Mouse (Mus musculus) heart, embryonic 15.5 days (tissue): ENCODE results near the gene Nr2e3. TPM values are rescaled to one million over a fixed set of nuclear protein-coding genes. Genes with fewer than 3 reads are reported as not detected.
"Not testable (repeated sequence)": the region's sequence is repeated elsewhere in the genome, so short reads cannot be mapped to it uniquely, and the experiment has no call there.

Experiments
- ATAC-seq: fragments of 200-750 bp; cut with Nextera tagmentation; replicated peaks from 2 replicates; pipeline ENCODE4 v1.8.0; 2017; ENCODE audit warnings: low read depth, moderate TSS enrichment; ENCODE audit not compliant: insufficient number of reproducible peaks, insufficient read depth, low FRiP score
- H3K27ac ChIP-seq: fragments of 300-500 bp; sonication (generic); 2 replicates; pipeline ENCODE4 v1.5.1; 2015; ENCODE audit warnings: mild to moderate bottlenecking, inconsistent platforms
- H3K27me3 ChIP-seq: fragments of 300-500 bp; sonication (generic); 2 replicates; pipeline ENCODE4 v1.6.1; 2015; ENCODE audit warnings: inconsistent platforms
- H3K36me3 ChIP-seq: fragments of 300-500 bp; sonication (generic); 2 replicates; pipeline ENCODE4 v1.6.1; 2015; ENCODE audit warnings: mild to moderate bottlenecking, inconsistent platforms
- H3K4me1 ChIP-seq: fragments of 300-500 bp; sonication (generic); replicated peaks from 2 replicates; pipeline ENCODE4 v1.6.1; 2015; ENCODE audit warnings: inconsistent platforms
- H3K4me2 ChIP-seq: fragments of 300-500 bp; sonication (generic); 2 replicates; pipeline ENCODE4 v1.6.1; 2015; ENCODE audit warnings: inconsistent platforms, mild to moderate bottlenecking, moderate library complexity
- H3K4me3 ChIP-seq: fragments of 300-500 bp; sonication (generic); 2 replicates; pipeline ENCODE4 v1.5.1; 2015; ENCODE audit warnings: mild to moderate bottlenecking, inconsistent platforms
- H3K9ac ChIP-seq: fragments of 300-500 bp; sonication (generic); 2 replicates; pipeline ENCODE4 v1.6.1; 2015; ENCODE audit warnings: mild to moderate bottlenecking, inconsistent platforms
- H3K9me3 ChIP-seq: fragments of 300-500 bp; sonication (generic); replicated peaks from 2 replicates; pipeline ENCODE4 v1.6.1; 2016; ENCODE audit warnings: inconsistent platforms
- WGBS: fragments of 180-500 bp; shearing (Covaris S2); methylation state at CpG from one replicate; pipeline ENCODE4 v1.1.7; 2015; ENCODE audit warnings: mixed read lengths; 5-methylcytosine and 5-hydroxymethylcytosine counted together
- polyA plus RNA-seq: library from polyadenylated mRNA; unstranded; fragments of >200 nt; fragmentation: Nextera tagmentation; extraction: Ambion mirVana; gene quantifications from 2 replicates; pipeline ENCODE4 v1.2.1, GENCODE M21; 2015

Nr2e3 gene
- polyA plus RNA-seq, 1 experiment from 2014 or later = not detected

DNA sequence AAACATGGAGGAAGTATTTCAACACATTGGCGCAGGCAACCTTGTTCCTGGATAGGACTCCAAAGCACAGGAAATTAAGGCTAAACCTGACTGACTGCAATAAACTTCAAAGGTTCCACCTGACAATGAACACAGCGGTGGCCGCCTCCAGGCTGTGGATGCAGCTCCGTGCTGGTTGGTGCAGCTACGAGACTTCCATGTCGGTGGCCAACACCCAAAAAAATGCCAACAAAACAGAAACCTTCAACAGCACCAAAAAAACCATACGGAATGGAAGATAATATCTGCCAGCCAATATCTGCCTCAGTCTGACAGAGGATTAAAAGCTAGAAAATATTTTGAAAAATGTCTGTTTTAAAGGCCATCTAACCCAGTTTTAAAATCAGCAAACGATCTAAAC, 21.9 kb downstream of the Nr2e3 start:
- no peak for ATAC-seq
- Histone ChIP-seq H3K27me3 (no peaks in the 10 kb centered on the region), H3K27ac (no peak overlapping the region), H3K4me2 (no peak overlapping the region), H3K36me3 (no peaks in the 10 kb centered on the region), H3K9ac (no peak overlapping the region), H3K9me3 (no peaks in the 10 kb centered on the region), H3K4me3 (no peak overlapping the region), H3K4me1 (peaks cover 15% of the 10 kb centered on the region)
- WGBS = 93% methylated on average over 8 of the region's 8 CpGs

DNA sequence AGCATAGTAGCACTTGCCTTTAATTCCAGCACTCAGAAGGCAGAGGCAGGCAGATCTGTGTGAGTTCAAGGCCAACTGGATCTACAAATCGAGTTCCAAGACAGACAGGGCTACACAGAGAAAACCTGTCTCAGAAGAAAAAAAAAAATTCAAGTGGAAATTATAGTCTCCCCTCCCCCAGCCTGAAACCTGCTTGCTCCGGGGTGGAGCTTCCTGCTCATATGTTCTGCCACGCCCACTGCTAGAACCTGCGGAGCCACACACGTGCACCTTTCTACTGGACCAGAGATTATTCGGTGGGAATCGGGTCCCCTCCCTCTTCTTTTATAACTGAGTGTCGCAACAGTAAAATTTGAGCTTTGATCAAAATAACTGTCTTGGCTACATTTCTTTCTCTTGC, 24.6 kb downstream of the Nr2e3 start:
- H3K9me3 ChIP-seq, H3K27ac ChIP-seq, H3K36me3 ChIP-seq, ATAC-seq, H3K4me2 ChIP-seq, H3K27me3 ChIP-seq, H3K4me3 ChIP-seq, H3K4me1 ChIP-seq, H3K9ac ChIP-seq: not testable (repeated sequence)
- 72% methylated on average over 8 of the region's 8 CpGs for WGBS

- 0 out of 2 replicates have a peak, but pooled peaks cover 3% of the 10 kb centered on the region for H3K36me3 ChIP-seq
- no peaks in the 10 kb centered on the region for H3K4me1 ChIP-seq
- no peak overlapping the region for H3K27ac ChIP-seq
- H3K4me3 ChIP-seq = no peak overlapping the region
- no peak for ATAC-seq
- WGBS = 65% methylated on average over 3 of the region's 3 CpGs
- H3K9ac ChIP-seq = no peak overlapping the region
- H3K4me2 ChIP-seq = no peak overlapping the region
- no peaks in the 10 kb centered on the region for H3K9me3 ChIP-seq
- no peaks in the 10 kb centered on the region for H3K27me3 ChIP-seq
These were observed 30.2 kb downstream of the Nr2e3 start for GRCm38 (mm10) chr9:59930248-59930647.

DNA sequence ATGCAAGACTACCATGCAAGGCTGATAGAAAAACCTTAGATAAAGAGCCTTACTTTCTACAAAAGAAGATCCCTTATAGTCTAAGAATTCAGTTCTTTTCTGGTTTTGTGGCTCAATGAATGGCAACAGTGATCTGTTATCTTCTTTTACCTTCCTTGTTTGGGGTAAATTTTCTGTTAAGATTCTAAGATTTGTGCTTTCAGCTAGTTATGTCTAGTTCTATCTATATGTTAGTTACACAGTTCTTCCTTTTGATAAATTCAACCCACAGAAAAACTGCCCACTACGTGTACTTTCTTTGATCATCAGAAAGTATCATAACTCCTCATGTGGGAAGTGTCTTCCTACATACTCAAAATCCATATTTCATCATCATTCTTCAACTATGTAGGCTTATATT, 45.7 kb downstream of the Nr2e3 start:
- Histone ChIP-seq H3K27ac (no peak overlapping the region), H3K9ac (no peak overlapping the region), H3K4me1 (no peaks in the 10 kb centered on the region), H3K4me3 (no peak overlapping the region), H3K4me2 (no peak overlapping the region), H3K27me3 (no peaks in the 10 kb centered on the region), H3K9me3 (no peaks in the 10 kb centered on the region), H3K36me3 (peaks cover 10% of the 10 kb centered on the region; the same call in 1 of the 2 replicates)
- no peak for ATAC-seq
- 94% methylated on average over 1 of the region's 1 CpGs for WGBS

GRCm38 (mm10) chr9:59903382-59903781, 57.1 kb downstream of the Nr2e3 start:
- Histone ChIP-seq H3K4me1 (no peaks in the 10 kb centered on the region), H3K4me2 (no peak overlapping the region), H3K27me3 (no peaks in the 10 kb centered on the region), H3K9me3 (no peaks in the 10 kb centered on the region), H3K9ac (no peak overlapping the region), H3K27ac (no peak overlapping the region), H3K36me3 (peaks cover 15% of the 10 kb centered on the region; the same call in 1 of the 2 replicates), H3K4me3 (no peak overlapping the region)
- WGBS = 47% methylated on average over 1 of the region's 1 CpGs
- no peak for ATAC-seq

Other genes starting within 250 kb of the Nr2e3 start
- gene Senp8, start 209.9 kb downstream of the Nr2e3 start, polyA plus RNA-seq = 10.5 and 10.6 TPM in 2 replicates
- 7.7 and 9.1 TPM in 2 replicates for gene Myo9a, start 209.8 kb downstream of the Nr2e3 start, polyA plus RNA-seq